Mouse (Mus musculus) cortical plate, adult 2 months (tissue): ENCODE results near the gene Daxx.

Experiments
- CTCF ChIP-seq: fragments of 200-500 bp; IDR thresholded peaks from 2 replicates; pipeline ENCODE4 v1.5.1; 2011; ENCODE audit warnings: mild to moderate bottlenecking, control low read depth, low read length; ENCODE audit not compliant: insufficient read depth; ENCODE audit errors: extremely low read depth
- POLR2A ChIP-seq: fragments of 200-500 bp; IDR thresholded peaks from 2 replicates; pipeline ENCODE4 v1.6.1; 2011; ENCODE audit warnings: mild to moderate bottlenecking, low read length, control low read depth; ENCODE audit not compliant: insufficient read depth; ENCODE audit errors: extremely low read depth

- peak; percentile 56; the same call in 1 of the 2 replicates for TF ChIP-seq POLR2A
- no peak for TF ChIP-seq CTCF
These were observed 42.1 kb downstream of the Daxx start, which contains the start of gene B3galt4 for GRCm38 (mm10) chr17:33951021-33951946.
